Mouse (Mus musculus) neural tube, embryonic 14.5 days (tissue): Measurements from ENCODE around the gene Liph. TPM values are rescaled to one million over a fixed set of nuclear protein-coding genes. Genes with fewer than 3 reads are reported as not detected.

Experiments
- ATAC-seq: fragments of 200-750 bp; cut with Nextera tagmentation; 2 replicates; pipeline ENCODE4 v1.8.0; 2017; ENCODE audit warnings: low read depth, mild to moderate bottlenecking, moderate TSS enrichment, moderate library complexity
- H3K27ac ChIP-seq: fragments of 300-500 bp; sonication (generic); 2 replicates; pipeline ENCODE4 v1.5.1; 2014; ENCODE audit warnings: low read depth, mild to moderate bottlenecking, control low read depth, low read length, moderate library complexity, mixed read lengths
- H3K27me3 ChIP-seq: fragments of 300-500 bp; sonication (generic); 2 replicates; pipeline ENCODE4 v1.6.1; 2014; ENCODE audit warnings: low read length; ENCODE audit not compliant: control insufficient read depth, insufficient read depth
- H3K36me3 ChIP-seq: fragments of 300-500 bp; sonication (generic); 2 replicates; pipeline ENCODE4 v1.6.1; 2014; ENCODE audit warnings: low read length, mixed read lengths; ENCODE audit not compliant: control insufficient read depth, insufficient read depth
- H3K4me1 ChIP-seq: fragments of 300-500 bp; sonication (generic); 2 replicates; pipeline ENCODE4 v1.6.1; 2014; ENCODE audit warnings: low read length; ENCODE audit not compliant: control insufficient read depth, insufficient read depth
- H3K4me2 ChIP-seq: fragments of 300-500 bp; sonication (generic); 2 replicates; pipeline ENCODE4 v1.6.1; 2014; ENCODE audit warnings: mild to moderate bottlenecking, low read depth, low read length, control low read depth
- H3K4me3 ChIP-seq: fragments of 300-500 bp; sonication (generic); 2 replicates; pipeline ENCODE4 v1.5.1; 2014; ENCODE audit warnings: low read depth, low read length, control low read depth, mixed read lengths
- H3K9ac ChIP-seq: fragments of 300-500 bp; sonication (generic); replicated peaks from 2 replicates; pipeline ENCODE4 v1.6.1; 2014; ENCODE audit warnings: low read depth, mild to moderate bottlenecking, control low read depth, low read length, mixed read lengths
- H3K9me3 ChIP-seq: fragments of 300-500 bp; sonication (generic); 2 replicates; pipeline ENCODE4 v1.6.1; 2016; ENCODE audit warnings: low read length; ENCODE audit not compliant: control insufficient read depth
- WGBS: fragments of 180-500 bp; shearing (Covaris S2); extraction: QIAGEN DNeasy Blood & Tissue Kit; methylation state at CpG from one replicate; pipeline ENCODE4 v1.1.7; 2014; 5-methylcytosine and 5-hydroxymethylcytosine counted together
- polyA plus RNA-seq: library from polyadenylated mRNA; unstranded; fragments of >200 nt; fragmentation: Nextera tagmentation; extraction: Ambion mirVana; gene quantifications from 2 replicates; pipeline ENCODE4 v1.2.1, GENCODE M21; 2014

The Liph gene
- 0.13 and 0.42 TPM in 2 replicates for polyA plus RNA-seq

DNA sequence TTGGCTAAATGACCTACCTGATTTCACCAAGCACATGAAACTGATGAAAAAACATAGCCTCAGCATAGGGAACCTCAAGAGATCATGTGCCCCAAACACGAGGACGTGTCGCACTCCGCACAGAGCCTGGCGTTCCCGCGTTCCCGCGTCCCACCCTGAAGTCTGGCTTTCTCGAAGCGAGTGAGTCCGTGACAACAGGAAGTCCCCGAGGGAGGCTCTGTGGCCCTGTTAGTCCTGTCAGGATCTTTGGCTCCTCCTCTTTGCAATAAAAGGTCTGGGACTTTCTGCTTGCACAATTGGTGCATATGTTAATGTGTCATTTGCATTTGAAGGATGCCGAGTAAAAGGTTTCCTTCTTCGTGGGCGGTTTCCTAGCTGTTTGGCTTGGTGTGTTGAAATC lies at the start of gene Liph:
TSS of gene Liph (minus strand) at position 360 of the 400 bp plus-strand sequence.
- ATAC-seq: no peak
- H3K9ac ChIP-seq: peak within 1 kb of the TSS; percentile 41; the same call in 1 of the 2 replicates
- H3K27ac ChIP-seq: no peak within 1 kb of the TSS
- no peaks in the 10 kb centered on the region for H3K36me3 ChIP-seq
- H3K27me3 ChIP-seq: no peaks in the 10 kb centered on the region
- WGBS: 1% methylated on average over 16 of the region's 16 CpGs
- no peaks in the 10 kb centered on the region for H3K9me3 ChIP-seq
- peak within 1 kb of the TSS; percentile 49 for H3K4me2 ChIP-seq
- peak within 1 kb of the TSS; percentile 12; the same call in 1 of the 2 replicates for H3K4me3 ChIP-seq
- H3K4me1 ChIP-seq: no peaks in the 10 kb centered on the region

DNA sequence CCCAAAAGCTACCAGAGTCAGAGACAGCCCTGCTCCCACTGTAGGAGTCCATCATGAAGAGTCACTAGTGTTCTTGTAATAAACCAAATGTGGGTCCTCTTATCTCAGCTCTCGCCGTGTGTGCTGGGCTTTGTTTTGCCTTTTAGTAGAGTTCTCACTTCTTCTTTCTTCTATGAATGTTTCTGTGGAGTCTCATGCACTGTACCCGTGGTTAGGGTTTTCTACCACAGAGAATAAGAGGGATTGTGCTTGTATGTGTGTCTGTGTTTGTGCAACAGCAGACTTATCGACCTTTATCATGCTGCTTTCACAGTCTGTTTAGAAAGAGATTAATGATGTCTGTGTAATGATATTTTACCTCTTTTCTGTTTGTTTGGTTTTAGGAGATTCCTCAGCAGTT lies 48.4 kb upstream of the Liph start:
- H3K27me3 ChIP-seq: no peaks in the 10 kb centered on the region
- H3K36me3 ChIP-seq: peaks cover 29% of the 10 kb centered on the region
- H3K9ac ChIP-seq: no peak overlapping the region
- H3K27ac ChIP-seq: no peak overlapping the region
- no peaks in the 10 kb centered on the region for H3K9me3 ChIP-seq
- H3K4me2 ChIP-seq: no peak overlapping the region
- ATAC-seq: no peak
- H3K4me3 ChIP-seq: no peak overlapping the region
- no peaks in the 10 kb centered on the region for H3K4me1 ChIP-seq
- 92% methylated on average over 4 of the region's 4 CpGs for WGBS

DNA sequence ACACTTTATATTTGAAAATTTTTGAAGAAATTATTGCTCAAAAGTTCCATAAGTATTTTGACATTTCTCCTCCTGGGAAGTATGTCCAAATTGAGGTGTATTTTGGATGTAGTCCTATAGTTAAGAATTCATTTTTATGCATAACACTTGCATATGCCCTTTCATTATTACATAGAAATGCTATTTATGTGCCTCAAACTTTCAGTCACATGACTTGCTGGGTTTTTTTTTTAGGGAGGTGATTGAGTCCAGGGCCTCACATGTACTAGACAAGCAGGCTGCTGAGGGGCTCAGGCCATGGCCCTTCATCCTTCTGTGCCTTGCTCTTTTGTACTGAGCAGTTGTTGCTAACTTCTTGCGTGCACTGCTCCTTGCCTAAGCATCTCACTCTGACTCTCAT lies 44.5 kb upstream of the Liph start:
- 86% methylated on average over 1 of the region's 1 CpGs for WGBS
- no peak for ATAC-seq
- Histone ChIP-seq H3K27ac (no peak overlapping the region), H3K4me3 (no peak overlapping the region), H3K4me2 (no peak overlapping the region), H3K9me3 (no peaks in the 10 kb centered on the region), H3K27me3 (no peaks in the 10 kb centered on the region), H3K9ac (no peak overlapping the region), H3K4me1 (no peaks in the 10 kb centered on the region), H3K36me3 (peaks cover 35% of the 10 kb centered on the region)

DNA sequence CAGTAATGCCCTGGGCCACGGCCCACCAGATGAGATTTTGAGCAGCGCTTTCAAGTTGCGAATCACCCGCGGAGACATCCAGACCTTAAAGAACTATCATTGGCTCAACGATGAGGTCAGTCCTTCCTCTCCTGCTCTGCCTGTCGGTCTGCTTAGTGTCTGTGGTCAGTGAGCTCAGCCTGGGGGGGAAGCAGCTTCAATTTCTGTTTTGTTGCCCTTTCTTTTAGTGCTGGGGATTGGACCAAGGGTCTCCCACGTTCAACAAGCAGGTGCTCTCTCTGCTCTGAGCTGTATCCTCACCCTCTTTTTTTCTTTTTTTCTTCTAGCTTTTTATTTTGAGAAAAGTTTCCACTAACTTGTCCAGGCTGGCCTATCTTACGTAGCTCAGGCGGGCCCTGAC lies 43.1 kb upstream of the Liph start:
- Histone ChIP-seq H3K36me3 (peaks cover 27% of the 10 kb centered on the region), H3K27me3 (no peaks in the 10 kb centered on the region), H3K27ac (no peak overlapping the region), H3K9ac (no peak overlapping the region), H3K4me3 (no peak overlapping the region), H3K9me3 (no peaks in the 10 kb centered on the region), H3K4me2 (no peak overlapping the region), H3K4me1 (no peaks in the 10 kb centered on the region)
- WGBS: 92% methylated on average over 10 of the region's 10 CpGs
- ATAC-seq: no peak

DNA sequence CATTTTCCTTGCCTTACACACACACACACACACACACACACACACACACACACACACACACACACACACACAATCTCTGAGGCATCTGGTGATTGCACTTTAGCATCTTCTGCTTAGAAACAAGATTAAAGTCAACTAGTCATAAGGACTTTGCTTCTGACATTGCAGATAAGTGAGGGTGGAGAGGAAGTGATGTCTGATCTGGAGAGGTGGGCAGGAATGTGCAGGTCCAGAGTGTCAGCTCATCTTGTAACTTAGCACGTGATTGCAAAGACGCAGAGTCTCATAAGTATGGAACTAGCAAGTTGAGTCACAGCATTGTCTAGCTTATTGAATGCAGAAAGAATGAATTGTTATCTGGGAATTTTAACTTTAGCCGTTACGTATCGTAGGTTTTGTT lies 32.0 kb upstream of the Liph start:
- ATAC-seq: no peak
- no peak overlapping the region for H3K4me2 ChIP-seq
- H3K9ac ChIP-seq: no peak overlapping the region
- no peak overlapping the region for H3K4me3 ChIP-seq
- H3K9me3 ChIP-seq: no peaks in the 10 kb centered on the region
- H3K4me1 ChIP-seq: no peaks in the 10 kb centered on the region
- H3K27ac ChIP-seq: no peak overlapping the region
- H3K36me3 ChIP-seq: peaks cover 53% of the 10 kb centered on the region
- H3K27me3 ChIP-seq: no peaks in the 10 kb centered on the region
- 96% methylated on average over 5 of the region's 5 CpGs for WGBS

DNA sequence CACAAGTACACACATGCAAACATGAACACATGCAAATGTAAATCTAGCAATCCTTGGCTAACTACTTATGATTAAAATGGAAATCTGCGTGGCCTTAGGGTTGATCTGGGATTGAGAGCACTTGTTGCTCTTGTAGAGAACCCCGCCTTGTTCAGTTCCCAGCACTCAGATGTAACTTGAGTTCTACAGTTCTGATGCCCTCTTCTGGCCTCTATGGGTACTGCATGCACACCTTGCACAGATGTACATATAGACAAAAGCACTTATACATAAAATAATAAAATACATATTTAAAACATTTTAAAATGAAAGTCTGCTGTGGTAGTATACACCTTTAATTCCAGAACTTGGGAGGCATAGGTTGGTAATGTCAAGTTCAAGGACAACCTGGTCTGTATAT lies 26.7 kb upstream of the Liph start:
- no peaks in the 10 kb centered on the region for H3K9me3 ChIP-seq
- peaks cover 30% of the 10 kb centered on the region for H3K36me3 ChIP-seq
- no peak overlapping the region for H3K4me3 ChIP-seq
- no peak for ATAC-seq
- no peak overlapping the region for H3K27ac ChIP-seq
- H3K4me1 ChIP-seq: no peaks in the 10 kb centered on the region
- H3K9ac ChIP-seq: no peak overlapping the region
- no peaks in the 10 kb centered on the region for H3K27me3 ChIP-seq
- 97% methylated on average over 2 of the region's 2 CpGs for WGBS
- no peak overlapping the region for H3K4me2 ChIP-seq

DNA sequence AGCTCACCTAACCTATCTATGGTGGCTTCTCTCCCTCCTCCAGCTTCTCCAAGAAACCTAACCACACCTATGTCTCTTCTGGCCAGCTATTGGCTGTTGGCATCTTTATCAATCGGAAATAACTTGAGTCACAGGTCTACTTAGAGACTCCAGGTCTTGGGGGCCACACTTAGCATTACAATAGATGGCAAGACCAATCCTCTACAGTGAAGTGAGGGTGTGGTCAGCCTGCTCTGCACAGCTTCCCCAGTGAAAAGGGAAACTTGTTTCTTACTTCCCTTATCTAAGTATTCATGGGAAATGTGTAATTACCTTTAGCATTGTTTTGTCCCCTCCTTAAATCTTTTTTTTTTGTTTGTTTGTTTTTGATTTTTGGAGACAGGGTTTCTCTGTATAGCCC lies 20.1 kb upstream of the Liph start:
- whole genome bisulfite sequencing: 90% methylated on average over 1 of the region's 1 CpGs
- peaks cover 14% of the 10 kb centered on the region for H3K36me3 ChIP-seq

DNA sequence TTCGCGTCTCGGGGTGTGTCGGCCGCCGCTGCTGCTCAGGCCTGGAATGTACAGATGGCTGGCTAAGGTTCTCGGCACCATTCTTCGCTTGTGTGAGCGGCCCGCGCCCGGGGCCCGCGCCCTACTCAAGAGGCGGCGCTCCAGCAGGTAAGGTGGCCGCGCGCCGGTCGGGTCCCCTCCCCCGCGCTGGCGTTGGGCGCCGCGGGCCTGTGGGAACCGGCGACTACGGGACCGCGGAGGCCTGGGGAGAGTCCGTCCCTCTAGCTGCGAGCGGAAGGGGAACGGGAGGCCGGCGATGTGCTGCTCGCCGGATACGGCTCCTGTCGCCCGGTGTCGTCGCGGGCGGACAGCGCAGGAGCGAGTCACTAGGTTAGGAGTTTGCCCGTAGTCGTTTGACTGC lies 14.1 kb upstream of the Liph start:
- H3K36me3 ChIP-seq: no peaks in the 10 kb centered on the region
- ATAC-seq: peak; percentile 79
- H3K27me3 ChIP-seq: peaks cover 3% of the 10 kb centered on the region; the same call in 1 of the 2 replicates
- H3K4me2 ChIP-seq: peak overlapping the region; percentile 77
- H3K9ac ChIP-seq: peak overlapping the region; percentile 83
- under 1% methylated on average over 45 of the region's 51 CpGs for WGBS
- peak overlapping the region; percentile 96 for H3K4me3 ChIP-seq
- H3K4me1 ChIP-seq: peaks cover 4% of the 10 kb centered on the region; the same call in 1 of the 2 replicates
- peak overlapping the region; percentile 84 for H3K27ac ChIP-seq
- no peaks in the 10 kb centered on the region for H3K9me3 ChIP-seq

More for the DNA sequence above, 20.1 kb upstream of the Liph start:
- Histone ChIP-seq H3K4me1 (no peaks in the 10 kb centered on the region), H3K9ac (no peak overlapping the region), H3K4me2 (no peak overlapping the region), H3K27me3 (no peaks in the 10 kb centered on the region), H3K27ac (no peak overlapping the region), H3K4me3 (no peak overlapping the region), H3K9me3 (no peaks in the 10 kb centered on the region)
- no peak for ATAC-seq

DNA sequence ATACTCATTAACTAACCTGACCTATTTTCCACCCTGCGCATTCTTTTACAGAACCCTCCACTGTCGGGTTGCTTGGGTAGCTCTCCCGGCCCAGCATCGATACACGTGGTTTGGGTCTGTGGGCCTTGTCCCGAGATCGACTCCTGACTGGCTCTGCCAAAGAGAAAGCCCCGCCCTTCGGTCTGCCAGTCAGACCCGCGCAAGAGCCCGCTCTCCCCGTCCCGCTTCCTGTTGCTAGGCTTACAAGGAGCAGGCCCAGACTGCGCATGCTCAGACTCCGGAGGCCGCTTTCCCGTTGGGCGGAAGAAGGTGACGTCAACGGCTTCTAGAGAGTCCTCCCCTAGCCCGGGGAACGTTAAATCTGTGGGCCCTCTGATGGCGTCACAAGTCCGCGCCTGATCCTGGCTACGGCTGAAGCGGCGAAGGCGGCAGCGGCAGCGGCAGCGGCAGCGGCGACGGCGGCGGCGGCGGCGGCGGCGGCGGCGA lies 13.7 kb upstream of the Liph start, which contains the start of gene Senp2:
TSS of gene Senp2 (plus strand) at position 386 of the 486 bp plus-strand sequence.
- Histone ChIP-seq H3K4me2 (peak within 1 kb of the TSS; percentile 77), H3K9me3 (no peaks in the 10 kb centered on the region), H3K9ac (peak within 1 kb of the TSS; percentile 83), H3K4me1 (peaks cover 4% of the 10 kb centered on the region; the same call in 1 of the 2 replicates), H3K27ac (peak within 1 kb of the TSS; percentile 84), H3K36me3 (no peaks in the 10 kb centered on the region), H3K27me3 (peaks cover 3% of the 10 kb centered on the region; the same call in 1 of the 2 replicates), H3K4me3 (peak within 1 kb of the TSS; percentile 96)
- under 1% methylated on average over 39 of the region's 45 CpGs for WGBS
- ATAC-seq: peak; percentile 99
